Mouse (Mus musculus): Measurements from ENCODE around the gene Myof. TPM values are rescaled to one million over a fixed set of nuclear protein-coding genes. Genes with fewer than 3 reads are reported as not detected.

The Myof gene
- polyA plus RNA-seq, 1 experiment, result 41.2 TPM

GRCm38 (mm10) chr19:37954236-37954635 lies 89.1 kb downstream of the Myof start:
- no peak for DNase-seq (ENCODE audit: low read depth)

- no peak for DNase-seq (ENCODE audit: low read depth)
Measured at GRCm38 (mm10) chr19:37946696-37947095, 96.7 kb downstream of the Myof start.

GRCm38 (mm10) chr19:37946053-37946452 lies 97.3 kb downstream of the Myof start:
- DNase-seq (ENCODE audit: low read depth), result no peak

- no peak for DNase-seq (ENCODE audit: low read depth)
Measured at GRCm38 (mm10) chr19:37939203-37939602, 104.2 kb downstream of the Myof start.

- no peak for DNase-seq (ENCODE audit: low read depth)
Measured at GRCm38 (mm10) chr19:37937092-37937491, 106.3 kb downstream of the Myof start.

- no peak for DNase-seq (ENCODE audit: low read depth)
Measured at GRCm38 (mm10) chr19:37934640-37935039, 108.7 kb downstream of the Myof start.

GRCm38 (mm10) chr19:37932198-37932597 lies 111.2 kb downstream of the Myof start:
- no peak for DNase-seq (ENCODE audit: low read depth)

GRCm38 (mm10) chr19:37927911-37928310 lies 115.5 kb downstream of the Myof start:
- no peak for DNase-seq (ENCODE audit: low read depth)

GRCm38 (mm10) chr19:37925323-37925722 lies 118.1 kb downstream of the Myof start:
- DNase-seq (ENCODE audit: low read depth), result peak; percentile 67

GRCm38 (mm10) chr19:37924266-37924665 lies 119.1 kb downstream of the Myof start:
- DNase-seq (ENCODE audit: low read depth), result peak; percentile 79

GRCm38 (mm10) chr19:37921098-37921497 lies 122.3 kb downstream of the Myof start:
- DNase-seq (ENCODE audit: low read depth), result no peak

GRCm38 (mm10) chr19:37918515-37918932 lies 124.9 kb downstream of the Myof start:
- no peak for DNase-seq (ENCODE audit: low read depth)

GRCm38 (mm10) chr19:37914261-37914660 lies 129.1 kb downstream of the Myof start:
- DNase-seq (ENCODE audit: low read depth), result no peak

- no peak for DNase-seq (ENCODE audit: low read depth)
Measured at GRCm38 (mm10) chr19:37912501-37912900, 130.9 kb downstream of the Myof start.

- no peak for DNase-seq (ENCODE audit: low read depth)
Measured at GRCm38 (mm10) chr19:37909830-37910261, 133.5 kb downstream of the Myof start.

GRCm38 (mm10) chr19:37907451-37908320 lies 135.7 kb downstream of the Myof start:
- no peak for DNase-seq (ENCODE audit: low read depth)

- DNase-seq (ENCODE audit: low read depth), result no peak
Measured at GRCm38 (mm10) chr19:37906916-37907315, 136.5 kb downstream of the Myof start.

- DNase-seq (ENCODE audit: low read depth), result no peak
Measured at GRCm38 (mm10) chr19:37896081-37896480, 147.3 kb downstream of the Myof start.

GRCm38 (mm10) chr19:37891006-37891405 lies 152.4 kb downstream of the Myof start:
- no peak for DNase-seq (ENCODE audit: low read depth)

GRCm38 (mm10) chr19:37886355-37887120 lies 156.8 kb downstream of the Myof start:
- DNase-seq (ENCODE audit: low read depth), result no peak

GRCm38 (mm10) chr19:37881431-37882081 lies 161.8 kb downstream of the Myof start:
- no peak for DNase-seq (ENCODE audit: low read depth)

GRCm38 (mm10) chr19:37877511-37878167 lies 165.7 kb downstream of the Myof start:
- no peak for DNase-seq (ENCODE audit: low read depth)
